Mouse (Mus musculus) megakaryocyte, embryonic 14.5 days (primary cell): ENCODE results near the gene Rbm33.

Experiments
- FLI1 ChIP-seq: IDR thresholded peaks from 2 replicates; pipeline ENCODE4 v1.6.1; 2012; ENCODE audit warnings: low read length, inconsistent platforms, mixed read lengths
- GATA1 ChIP-seq: IDR thresholded peaks from 3 replicates; pipeline ENCODE4 v1.6.1; 2012; ENCODE audit warnings: mixed read lengths, low read length, inconsistent platforms, borderline replicate concordance

GRCm38 (mm10) chr5:28318671-28319070 is 1.8 kb downstream of the Rbm33 start:
- TF ChIP-seq GATA1 (no peak), FLI1 (no peak)
